In the genomic region with DNA sequence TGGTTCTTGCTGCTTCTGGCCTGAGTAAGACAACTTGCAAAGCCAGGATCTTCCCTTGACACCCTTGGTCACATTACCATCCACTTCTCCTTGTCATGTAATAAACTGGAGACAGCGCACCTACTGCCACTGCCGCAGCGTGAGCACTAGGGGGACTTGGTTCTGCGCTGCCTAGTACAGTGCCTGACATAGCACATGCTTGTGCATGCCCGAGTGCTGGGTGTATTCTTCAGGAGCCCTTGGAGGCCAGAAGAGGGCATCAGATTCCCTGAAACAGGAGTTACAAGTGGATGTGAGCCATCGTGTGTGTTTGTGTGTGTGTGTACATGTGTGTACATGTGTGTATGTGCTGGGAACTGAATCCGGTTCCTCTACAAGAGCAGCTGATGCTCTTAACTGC, we compare ENCODE assay signal across 22 mouse cellular contexts. TPM values are rescaled to one million over a fixed set of nuclear protein-coding genes. Genes with fewer than 3 reads are reported as not detected.
DNase-seq lines count a peak whose midpoint lies in the region; ATAC-seq and TF ChIP-seq lines count a peak whose summit lies in the region.
"Had no signal": no experiment of that assay in that cellular context is flagged by ENCODE, and none has a peak within 500 bp of the region (broad histone marks: within the 10 kb centered on the region; RNA-seq: fewer than 3 reads in every experiment).

No protein-coding gene starts in this region.

- 0 out of 2 replicates have a peak, but pooled peaks cover 8% of the 10 kb centered on the region for H3K27me3 ChIP-seq in midbrain, postnatal 0 days (ENCODE audit: insufficient read depth, low read length)
- peaks cover 10% of the 10 kb centered on the region for H3K27me3 ChIP-seq in midbrain, embryonic 15.5 days (replicated peaks)
- no peaks in the 10 kb centered on the region for H3K27me3 ChIP-seq in stomach, postnatal 0 days (ENCODE audit: control insufficient read depth, insufficient read depth, low read length)
- H3K27me3 ChIP-seq in hindbrain, postnatal 0 days (ENCODE audit: insufficient read depth, low read length) = no peaks in the 10 kb centered on the region
- peaks cover 4% of the 10 kb centered on the region for H3K27me3 ChIP-seq in hindbrain, embryonic 11.5 days (ENCODE audit: control insufficient read depth, insufficient read depth, low read length)

- H3K36me3 ChIP-seq in midbrain, postnatal 0 days (ENCODE audit: insufficient read depth, low read length) = no peaks in the 10 kb centered on the region
- H3K36me3 ChIP-seq in midbrain, embryonic 15.5 days (replicated peaks) = no peaks in the 10 kb centered on the region
- no peaks in the 10 kb centered on the region for H3K36me3 ChIP-seq in stomach, postnatal 0 days (ENCODE audit: control insufficient read depth, insufficient read depth, low read length)
- H3K36me3 ChIP-seq in hindbrain, postnatal 0 days (ENCODE audit: insufficient read depth, low read length) = no peaks in the 10 kb centered on the region
- H3K36me3 ChIP-seq in hindbrain, embryonic 11.5 days (ENCODE audit: control insufficient read depth, insufficient read depth, low read length) = no peaks in the 10 kb centered on the region
- H3K36me3 ChIP-seq: embryonic facial prominence, embryonic 12.5 days; hindbrain, embryonic 13.5 days; lung, embryonic 15.5 days; neural tube, embryonic 12.5 days had no signal

- no peaks in the 10 kb centered on the region for H3K4me1 ChIP-seq in midbrain, postnatal 0 days (ENCODE audit: insufficient read depth, low read length)
- H3K4me1 ChIP-seq in midbrain, embryonic 15.5 days = peaks cover 19% of the 10 kb centered on the region
- H3K4me1 ChIP-seq in stomach, postnatal 0 days (replicated peaks; ENCODE audit: control insufficient read depth, insufficient read depth) = no peaks in the 10 kb centered on the region
- 0 out of 2 replicates have a peak, but pooled peaks cover 6% of the 10 kb centered on the region for H3K4me1 ChIP-seq in hindbrain, postnatal 0 days (ENCODE audit: insufficient read depth, low read length)
- peaks cover 7% of the 10 kb centered on the region for H3K4me1 ChIP-seq in hindbrain, embryonic 11.5 days (replicated peaks; ENCODE audit: control insufficient read depth, insufficient read depth, low read length)

- H3K9ac ChIP-seq in midbrain, postnatal 0 days (replicated peaks; ENCODE audit: low read length, poor library complexity, severe bottlenecking) = no peak overlapping the region
- no peak overlapping the region for H3K9ac ChIP-seq in midbrain, embryonic 15.5 days
- no peak overlapping the region for H3K9ac ChIP-seq in stomach, postnatal 0 days (ENCODE audit: low read length)
- H3K9ac ChIP-seq in hindbrain, postnatal 0 days (replicated peaks; ENCODE audit: low read length) = no peak overlapping the region
- no peak overlapping the region for H3K9ac ChIP-seq in hindbrain, embryonic 11.5 days (ENCODE audit: low read depth, low read length)
- H3K9ac ChIP-seq: embryonic facial prominence, embryonic 12.5 days; hindbrain, embryonic 13.5 days; lung, embryonic 15.5 days; neural tube, embryonic 12.5 days had no signal

- peak; percentile 42 for TF ChIP-seq CTCF in layer of hippocampus, adult 2 months (conservative IDR thresholded peaks at IDR 0.05)
- TF ChIP-seq CTCF in midbrain, postnatal 0 days (IDR thresholded peaks at IDR 0.05) = peak; percentile 20
- TF ChIP-seq CTCF in stomach, postnatal 0 days (IDR thresholded peaks at IDR 0.05; ENCODE audit: low read depth) = peak; percentile 59
- no peak for TF ChIP-seq CTCF in hindbrain, postnatal 0 days (IDR thresholded peaks at IDR 0.05; ENCODE audit: low read depth)

- no peak overlapping the region for H3K4me3 ChIP-seq in layer of hippocampus, adult 2 months
- no peak overlapping the region for H3K4me3 ChIP-seq in midbrain, postnatal 0 days (ENCODE audit: low read depth, low read length)
- no peak overlapping the region for H3K4me3 ChIP-seq in midbrain, embryonic 15.5 days
- H3K4me3 ChIP-seq in stomach, postnatal 0 days (ENCODE audit: low read depth, low read length) = no peak overlapping the region
- H3K4me3 ChIP-seq in hindbrain, postnatal 0 days (ENCODE audit: low read length) = no peak overlapping the region
- H3K4me3 ChIP-seq in hindbrain, embryonic 11.5 days (ENCODE audit: low read depth, low read length) = no peak overlapping the region
- H3K4me3 ChIP-seq: embryonic facial prominence, embryonic 12.5 days; hindbrain, embryonic 13.5 days; lung, embryonic 15.5 days; neural tube, embryonic 12.5 days had no signal

- TF ChIP-seq EP300 in stomach, postnatal 0 days (optimal IDR thresholded peaks at IDR 0.05) = no peak

- H3K4me2 ChIP-seq in midbrain, postnatal 0 days (ENCODE audit: low read depth, low read length, poor library complexity, severe bottlenecking) = no peak overlapping the region
- no peak overlapping the region for H3K4me2 ChIP-seq in midbrain, embryonic 15.5 days
- no peak overlapping the region for H3K4me2 ChIP-seq in stomach, postnatal 0 days (replicated peaks; ENCODE audit: low read depth)
- H3K4me2 ChIP-seq in hindbrain, postnatal 0 days (ENCODE audit: low read depth, low read length) = no peak overlapping the region
- H3K4me2 ChIP-seq in hindbrain, embryonic 11.5 days (replicated peaks; ENCODE audit: low read depth, low read length) = no peak overlapping the region
- H3K4me2 ChIP-seq: embryonic facial prominence, embryonic 12.5 days; heart, embryonic 11.5 days; hindbrain, embryonic 13.5 days; lung, embryonic 15.5 days; neural tube, embryonic 12.5 days had no signal

- H3K9me3 ChIP-seq in midbrain, postnatal 0 days (ENCODE audit: low read length) = no peaks in the 10 kb centered on the region
- no peaks in the 10 kb centered on the region for H3K9me3 ChIP-seq in midbrain, embryonic 15.5 days
- H3K9me3 ChIP-seq in stomach, postnatal 0 days (ENCODE audit: control insufficient read depth, low read length) = no peaks in the 10 kb centered on the region
- no peaks in the 10 kb centered on the region for H3K9me3 ChIP-seq in hindbrain, postnatal 0 days (ENCODE audit: low read length)
- H3K9me3 ChIP-seq in hindbrain, embryonic 11.5 days (ENCODE audit: control insufficient read depth, low read length) = no peaks in the 10 kb centered on the region
- H3K9me3 ChIP-seq: embryonic facial prominence, embryonic 12.5 days; hindbrain, embryonic 13.5 days; lung, embryonic 15.5 days; neural tube, embryonic 12.5 days had no signal

- DNase-seq in layer of hippocampus, adult 2 months (ENCODE audit: low spot score in 2 of 2) = no peak
- DNase-seq in layer of hippocampus, adult 8-10 months (ENCODE audit: low spot score in 2 of 2) = no peak
- no peak for DNase-seq in midbrain, postnatal 0 days (ENCODE audit: low spot score)
- peak; percentile 82 for DNase-seq in ZHBTc4 (ENCODE audit: low read depth, low spot score)
- DNase-seq in stomach, postnatal 0 days (ENCODE audit: low spot score) = no peak
- no peak for DNase-seq in hindbrain, postnatal 0 days (ENCODE audit: low spot score)
- DNase-seq in hindbrain, embryonic 11.5 days (ENCODE audit: low spot score) = no peak
- DNase-seq: cerebellum, adult 8-10 months; heart, postnatal 14 days; kidney, postnatal 10 days; left cerebral cortex, postnatal 4 days; right cerebral cortex, postnatal 4 days; thymus, postnatal 25 days had no signal

- ATAC-seq in midbrain, postnatal 0 days (ENCODE audit: low FRiP score) = no peak
- no peak for ATAC-seq in midbrain, embryonic 15.5 days (replicated peaks)
- no peak; the same call in 1 of the 2 replicates for ATAC-seq in stomach, postnatal 0 days (ENCODE audit: low FRiP score, low TSS enrichment)
- ATAC-seq in hindbrain, postnatal 0 days = no peak
- no peak for ATAC-seq in hindbrain, embryonic 11.5 days (ENCODE audit: low FRiP score)
- ATAC-seq: forebrain, embryonic 16.5 days had no signal

- H3K27ac ChIP-seq in layer of hippocampus, adult 2 months = no peak overlapping the region
- no peak overlapping the region for H3K27ac ChIP-seq in midbrain, postnatal 0 days (ENCODE audit: low read depth, low read length)
- H3K27ac ChIP-seq in midbrain, embryonic 15.5 days = no peak overlapping the region
- no peak overlapping the region for H3K27ac ChIP-seq in stomach, postnatal 0 days (replicated peaks)
- no peak overlapping the region for H3K27ac ChIP-seq in hindbrain, postnatal 0 days
- no peak overlapping the region for H3K27ac ChIP-seq in hindbrain, embryonic 11.5 days (ENCODE audit: low read depth, low read length)
- H3K27ac ChIP-seq: embryonic facial prominence, embryonic 12.5 days; hindbrain, embryonic 13.5 days; lung, embryonic 15.5 days; neural tube, embryonic 12.5 days had no signal

- 90% methylated on average over 7 of the region's 7 CpGs for WGBS in midbrain, postnatal 0 days
- 94% methylated on average over 7 of the region's 7 CpGs for WGBS in midbrain, embryonic 15.5 days
- WGBS in stomach, postnatal 0 days = 74% methylated on average over 7 of the region's 7 CpGs
- whole genome bisulfite sequencing in hindbrain, postnatal 0 days = 89% methylated on average over 7 of the region's 7 CpGs
- 84% methylated on average over 7 of the region's 7 CpGs for WGBS in hindbrain, embryonic 11.5 days

RNA-seq across cellular contexts. Expression of a gene that starts 1.6 kb away (rescaled TPM):
- 10 to 100 TPM; 20.8 to 21.6 TPM for total RNA-seq in layer of hippocampus, adult 2 months (2021)
- 10 to 100 TPM; 25.8 to 40.8 (median 33.5) TPM for total RNA-seq in layer of hippocampus, adult 8-10 months (2022)
- total RNA-seq in midbrain, postnatal 0 days (2014; rRNA removed) = 1.3 TPM in 2 replicates
- polyA plus RNA-seq in midbrain, postnatal 0 days (2015; fragmentation: Nextera tagmentation; extraction: Ambion mirVana) = 1.4 and 1.7 TPM in 2 replicates
- 3.3 and 4.3 TPM in 2 replicates for polyA plus RNA-seq in midbrain, embryonic 15.5 days (2015; fragmentation: Nextera tagmentation; extraction: Ambion mirVana)
- 53.3 and 64.8 TPM in 2 replicates for polyA plus RNA-seq in stomach, postnatal 0 days (2015; fragmentation: Nextera tagmentation; extraction: Ambion mirVana)
- 3.4 and 8.4 TPM in 2 replicates for total RNA-seq in hindbrain, postnatal 0 days (2014; rRNA removed)
- polyA plus RNA-seq in hindbrain, postnatal 0 days (2015; fragmentation: Nextera tagmentation; extraction: Ambion mirVana) = 3.2 and 3.4 TPM in 2 replicates
- 33.9 and 37.0 TPM in 2 replicates for polyA plus RNA-seq in hindbrain, embryonic 11.5 days (2014; fragmentation: Nextera tagmentation; extraction: Ambion mirVana)

RNA-seq across cellular contexts. Expression of a gene that starts 5.8 kb away (rescaled TPM):
- total RNA-seq in layer of hippocampus, adult 2 months (2021) = 10 to 100 TPM; 18.3 to 21.7 TPM
- 10 to 100 TPM; 22.3 to 30.6 (median 25.9) TPM for total RNA-seq in layer of hippocampus, adult 8-10 months (2022)
- 46.6 and 47.7 TPM in 2 replicates for total RNA-seq in midbrain, postnatal 0 days (2014; rRNA removed)
- polyA plus RNA-seq in midbrain, postnatal 0 days (2015; fragmentation: Nextera tagmentation; extraction: Ambion mirVana) = 148 and 153 TPM in 2 replicates
- polyA plus RNA-seq in midbrain, embryonic 15.5 days (2015; fragmentation: Nextera tagmentation; extraction: Ambion mirVana) = 72.4 and 77.3 TPM in 2 replicates
- 638 and 692 TPM in 2 replicates for polyA plus RNA-seq in stomach, postnatal 0 days (2015; fragmentation: Nextera tagmentation; extraction: Ambion mirVana)
- 33.4 and 38.6 TPM in 2 replicates for total RNA-seq in hindbrain, postnatal 0 days (2014; rRNA removed)
- polyA plus RNA-seq in hindbrain, postnatal 0 days (2015; fragmentation: Nextera tagmentation; extraction: Ambion mirVana) = 123 and 133 TPM in 2 replicates
- 37.5 and 43.4 TPM in 2 replicates for polyA plus RNA-seq in hindbrain, embryonic 11.5 days (2014; fragmentation: Nextera tagmentation; extraction: Ambion mirVana)
- polyA plus RNA-seq: C2C12 had no signal

RNA-seq across cellular contexts. Expression of a gene that starts 16.3 kb away (rescaled TPM):
- total RNA-seq in layer of hippocampus, adult 2 months (2021) = 100 to 1,000 TPM; 106 to 113 TPM
- 100 to 1,000 TPM in 2 of 4 experiments, 10 to 100 TPM in 2; 91.6 to 116 (median 104) TPM for total RNA-seq in layer of hippocampus, adult 8-10 months (2022)
- 192 and 197 TPM in 2 replicates for total RNA-seq in midbrain, postnatal 0 days (2014; rRNA removed)
- 160 and 162 TPM in 2 replicates for polyA plus RNA-seq in midbrain, postnatal 0 days (2015; fragmentation: Nextera tagmentation; extraction: Ambion mirVana)
- polyA plus RNA-seq in midbrain, embryonic 15.5 days (2015; fragmentation: Nextera tagmentation; extraction: Ambion mirVana) = 256 and 261 TPM in 2 replicates
- 1.9 TPM in 2 replicates for polyA plus RNA-seq in stomach, postnatal 0 days (2015; fragmentation: Nextera tagmentation; extraction: Ambion mirVana)
- total RNA-seq in hindbrain, postnatal 0 days (2014; rRNA removed) = 131 and 158 TPM in 2 replicates
- 105 and 111 TPM in 2 replicates for polyA plus RNA-seq in hindbrain, postnatal 0 days (2015; fragmentation: Nextera tagmentation; extraction: Ambion mirVana)
- polyA plus RNA-seq in hindbrain, embryonic 11.5 days (2014; fragmentation: Nextera tagmentation; extraction: Ambion mirVana) = 60.9 and 73.6 TPM in 2 replicates
- total RNA-seq: liver, adult 2 months had no signal

RNA-seq across cellular contexts. Expression of a gene that starts 39.2 kb away (rescaled TPM):
- total RNA-seq in layer of hippocampus, adult 2 months (2021) = under 1 TPM in 1 of 2 experiments, not detected in 1; 0.36 TPM
- 1 to 10 TPM in 1 of 4 experiments, under 1 TPM in 2, not detected in 1; 0.52 to 1.2 (median 0.92) TPM for total RNA-seq in layer of hippocampus, adult 8-10 months (2022)
- 0.52 TPM in 1 of 2 replicates, not detected in the other for total RNA-seq in midbrain, postnatal 0 days (2014; rRNA removed)
- 1.2 and 2.0 TPM in 2 replicates for polyA plus RNA-seq in midbrain, postnatal 0 days (2015; fragmentation: Nextera tagmentation; extraction: Ambion mirVana)
- 1.1 and 1.5 TPM in 2 replicates for polyA plus RNA-seq in midbrain, embryonic 15.5 days (2015; fragmentation: Nextera tagmentation; extraction: Ambion mirVana)
- polyA plus RNA-seq in stomach, postnatal 0 days (2015; fragmentation: Nextera tagmentation; extraction: Ambion mirVana) = 192 and 201 TPM in 2 replicates
- total RNA-seq in hindbrain, postnatal 0 days (2014; rRNA removed) = not detected in 2 replicates
- polyA plus RNA-seq in hindbrain, postnatal 0 days (2015; fragmentation: Nextera tagmentation; extraction: Ambion mirVana) = 0.91 and 1.4 TPM in 2 replicates
- polyA plus RNA-seq in hindbrain, embryonic 11.5 days (2014; fragmentation: Nextera tagmentation; extraction: Ambion mirVana) = 2.5 and 2.7 TPM in 2 replicates

RNA-seq across cellular contexts. Expression of a gene that starts 49.4 kb away (rescaled TPM):
- total RNA-seq in layer of hippocampus, adult 2 months (2021) = 10 to 100 TPM; 40.7 to 42.9 TPM
- total RNA-seq in layer of hippocampus, adult 8-10 months (2022) = 10 to 100 TPM; 43.8 to 51.5 (median 49.0) TPM
- total RNA-seq in midbrain, postnatal 0 days (2014; rRNA removed) = 121 and 127 TPM in 2 replicates
- polyA plus RNA-seq in midbrain, postnatal 0 days (2015; fragmentation: Nextera tagmentation; extraction: Ambion mirVana) = 122 and 140 TPM in 2 replicates
- polyA plus RNA-seq in midbrain, embryonic 15.5 days (2015; fragmentation: Nextera tagmentation; extraction: Ambion mirVana) = 91.2 and 95.1 TPM in 2 replicates
- 62.8 and 74.1 TPM in 2 replicates for polyA plus RNA-seq in stomach, postnatal 0 days (2015; fragmentation: Nextera tagmentation; extraction: Ambion mirVana)
- 125 and 131 TPM in 2 replicates for total RNA-seq in hindbrain, postnatal 0 days (2014; rRNA removed)
- 122 and 130 TPM in 2 replicates for polyA plus RNA-seq in hindbrain, postnatal 0 days (2015; fragmentation: Nextera tagmentation; extraction: Ambion mirVana)
- polyA plus RNA-seq in hindbrain, embryonic 11.5 days (2014; fragmentation: Nextera tagmentation; extraction: Ambion mirVana) = 88.4 and 91.8 TPM in 2 replicates

Comparison
In these comparisons a context has a peak if more than half of its experiments do, and no peak if none do; other contexts are left out.
1. RNA of a gene that starts 16.3 kb away (polyA plus RNA-seq): 256 to 261 TPM in midbrain, embryonic 15.5 days, 160 to 162 TPM in midbrain, postnatal 0 days, 105 to 111 TPM in hindbrain, postnatal 0 days and 60.9 to 73.6 TPM in hindbrain, embryonic 11.5 days; 1.9 TPM in stomach, postnatal 0 days; every median in the first group is over 10 times any median in the second.